Mouse (Mus musculus): ENCODE data around the gene Surf4.
"Not testable (repeated sequence)": the region's sequence is repeated elsewhere in the genome, so short reads cannot be mapped to it uniquely, and the experiment has no call there.

The Surf4 gene

GRCm38 (mm10) chr2:26905936-26906335 lies 27.8 kb downstream of the Surf4 start:
- in situ Hi-C loops (cut with MboI, MseI): no loop called here

- in situ Hi-C loops (cut with MboI, MseI): loop anchor here (5.0 kb wide), 1 partner anchor 256 kb away; no protein-coding TSS in a partner anchor
Observed at GRCm38 (mm10) chr2:26903311-26903710, 30.4 kb downstream of the Surf4 start.

- in situ Hi-C loops (cut with MboI, MseI): loop anchor here (5.0 kb wide), 1 partner anchor 255 kb away; no protein-coding TSS in a partner anchor
Observed at GRCm38 (mm10) chr2:26902467-26903220, 31.1 kb downstream of the Surf4 start, which contains the start of gene Surf6. Surf6 (minus strand) TSS chr2:26902879.

GRCm38 (mm10) chr2:26901834-26902400 lies 31.8 kb downstream of the Surf4 start:
- in situ Hi-C loops (cut with MboI, MseI): loop anchor here (5.0 kb wide), 1 partner anchor 255 kb away; no protein-coding TSS in a partner anchor

GRCm38 (mm10) chr2:26900731-26901130 lies 33.0 kb downstream of the Surf4 start:
- in situ Hi-C loops (cut with MboI, MseI): loop anchor here (5.0 kb wide), 1 partner anchor 253 kb away; no protein-coding TSS in a partner anchor

- in situ Hi-C loops (cut with MboI, MseI): no loop called here
Observed at GRCm38 (mm10) chr2:26895898-26896297, 37.8 kb downstream of the Surf4 start.

GRCm38 (mm10) chr2:26886170-26886569 lies 47.6 kb downstream of the Surf4 start:
- in situ Hi-C loops (cut with MboI, MseI): not testable (repeated sequence)

GRCm38 (mm10) chr2:26885541-26885940 lies 48.2 kb downstream of the Surf4 start:
- in situ Hi-C loops (cut with MboI, MseI): not testable (repeated sequence)

GRCm38 (mm10) chr2:26878571-26878970 lies 55.2 kb downstream of the Surf4 start:
- in situ Hi-C loops (cut with MboI, MseI): no loop called here

GRCm38 (mm10) chr2:26870666-26871065 lies 63.1 kb downstream of the Surf4 start:
- in situ Hi-C loops (cut with MboI, MseI): no loop called here
